ENCODE assay signal across 18 mouse cellular contexts in genomic region chr4:120011788-120012187, GRCm38 (mm10). TPM values are rescaled to one million over a fixed set of nuclear protein-coding genes. Genes with fewer than 3 reads are reported as not detected.
A peak's percentile ranks its signal among the peaks of the same experiment; 100 is the strongest.
DNase-seq lines count a peak whose midpoint lies in the region; ATAC-seq and TF ChIP-seq lines count a peak whose summit lies in the region.
"Had no signal": no experiment of that assay in that cellular context is flagged by ENCODE, and none has a peak within 500 bp of the region (broad histone marks: within the 10 kb centered on the region; RNA-seq: fewer than 3 reads in every experiment).

No protein-coding gene starts in this region.

- no peak for DNase-seq in heart, embryonic 10.5 days (ENCODE audit: low spot score)
- DNase-seq in heart, postnatal 25 days (ENCODE audit: low spot score) = no peak
- DNase-seq in adrenal gland, adult 8-10 months = peak; percentile 56
- DNase-seq in kidney, adult 2 months = peak; percentile 63
- no peak for DNase-seq in thymus, adult 18-20 months
- no peak for DNase-seq in urinary bladder, adult 2 months (ENCODE audit: low spot score)
- DNase-seq in gastrocnemius, postnatal 36 days = no peak
- DNase-seq: cerebellum, adult 18-20 months; gastrocnemius, postnatal 10 days; spleen, adult 18-20 months had no signal

- H3K27ac ChIP-seq in heart, embryonic 10.5 days = 0 out of 2 replicates have a peak overlapping the region, but pooled peaks have one; percentile 42
- 0 out of 2 replicates have a peak overlapping the region, but pooled peaks have one; percentile 17 for H3K27ac ChIP-seq in kidney, adult 2 months (ENCODE audit: insufficient read depth, low read depth, low read length)
- H3K27ac ChIP-seq: forebrain, embryonic 13.5 days; liver, embryonic 12.5 days; macrophage had no signal

- no peak overlapping the region for H3K4me3 ChIP-seq in heart, embryonic 10.5 days
- H3K4me3 ChIP-seq in kidney, adult 2 months (ENCODE audit: insufficient read depth, low read depth, low read length) = no peak overlapping the region
- H3K4me3 ChIP-seq: forebrain, embryonic 13.5 days; liver, embryonic 12.5 days had no signal

- intact Hi-C loops in heart, postnatal 25 days (cut with DNase I) = no loop called here
- intact Hi-C loops in gastrocnemius, postnatal 36 days (cut with DNase I) = no loop called here

- 63% methylated on average over 10 of the region's 10 CpGs for WGBS in heart, embryonic 10.5 days
- WGBS in kidney, adult 2 months = 51% methylated on average over 10 of the region's 10 CpGs

- peaks cover 22% of the 10 kb centered on the region for H3K4me1 ChIP-seq in heart, embryonic 10.5 days
- no peaks in the 10 kb centered on the region for H3K4me1 ChIP-seq in kidney, adult 2 months (ENCODE audit: control insufficient read depth, insufficient read depth, low read length)
- H3K4me1 ChIP-seq: forebrain, embryonic 13.5 days had no signal

- peak; percentile 30 for ATAC-seq in megakaryocyte progenitor cell, adult 5-6 weeks (replicated peaks; ENCODE audit: poor library complexity)
- ATAC-seq: forebrain, embryonic 13.5 days; liver, embryonic 12.5 days had no signal

- peaks cover 16% of the 10 kb centered on the region; the same call in 1 of the 2 replicates for H3K27me3 ChIP-seq in heart, embryonic 10.5 days (ENCODE audit: insufficient read depth, poor library complexity, severe bottlenecking)
- H3K27me3 ChIP-seq in kidney, adult 2 months (replicated peaks; ENCODE audit: control insufficient read depth, insufficient read depth, low read length) = no peaks in the 10 kb centered on the region
- H3K27me3 ChIP-seq: liver, embryonic 12.5 days had no signal

- H3K36me3 ChIP-seq in heart, embryonic 10.5 days = no peaks in the 10 kb centered on the region
- no peaks in the 10 kb centered on the region for H3K36me3 ChIP-seq in kidney, adult 2 months (ENCODE audit: control insufficient read depth, insufficient read depth, low read length)
- H3K36me3 ChIP-seq: liver, embryonic 12.5 days had no signal

- TF ChIP-seq POLR2A in kidney, adult 2 months (IDR thresholded peaks at IDR 0.05; ENCODE audit: low read depth, low read length) = no peak

- no peaks in the 10 kb centered on the region for H3K9me3 ChIP-seq in heart, embryonic 10.5 days
- H3K9me3 ChIP-seq: forebrain, embryonic 13.5 days; liver, embryonic 12.5 days had no signal

- no peak for TF ChIP-seq CTCF in kidney, adult 2 months (conservative IDR thresholded peaks at IDR 0.05; ENCODE audit: insufficient read depth, insufficient read length, low read depth, low read length)

RNA-seq across cellular contexts. Expression of gene AL607142.1, which starts 53.0 kb away (rescaled TPM):
- polyA plus RNA-seq in heart, embryonic 10.5 days (2016; fragmentation: Nextera tagmentation; extraction: Ambion mirVana) = not detected in 2 replicates
- total RNA-seq in heart, postnatal 25 days (2021) = not detected
- total RNA-seq in adrenal gland, adult 8-10 months (2022) = not detected
- not detected in 2 replicates for polyA plus RNA-seq in kidney, adult 2 months (2012; rRNA removed)
- total RNA-seq in megakaryocyte progenitor cell, adult 5-6 weeks (2015) = not detected in 2 replicates
- not detected in 2 replicates for total RNA-seq in megakaryocyte progenitor cell, adult 5-6 weeks (2017)
- not detected in 2 replicates for polyA plus RNA-seq in urinary bladder, adult 2 months (2012; rRNA removed)
- not detected for total RNA-seq in gastrocnemius, postnatal 36 days (2021)
- total RNA-seq: gastrocnemius, postnatal 10 days had no signal
- polyA plus RNA-seq: embryonic facial prominence, embryonic 11.5 days; forebrain, embryonic 13.5 days; heart, embryonic 16.5 days; large intestine, adult 2 months; liver, embryonic 12.5 days; macrophage; thymus, postnatal 0 days had no signal

Comparison
In these comparisons a context has a peak if more than half of its experiments do, and no peak if none do; other contexts are left out.
1. DNase-seq: peak in adrenal gland, adult 8-10 months (single experiment) and kidney, adult 2 months (single experiment); none in heart, embryonic 10.5 days (single experiment), heart, postnatal 25 days (single experiment), thymus, adult 18-20 months (0 of 2), urinary bladder, adult 2 months (single experiment) and gastrocnemius, postnatal 36 days (0 of 2).